Mouse (Mus musculus): ENCODE results near the gene Kcnj8. TPM values are rescaled to one million over a fixed set of nuclear protein-coding genes. Genes with fewer than 3 reads are reported as not detected.

The Kcnj8 gene
- 10 to 100 TPM; 16.2 to 25.0 (median 18.3) TPM for total RNA-seq (2022)

DNA sequence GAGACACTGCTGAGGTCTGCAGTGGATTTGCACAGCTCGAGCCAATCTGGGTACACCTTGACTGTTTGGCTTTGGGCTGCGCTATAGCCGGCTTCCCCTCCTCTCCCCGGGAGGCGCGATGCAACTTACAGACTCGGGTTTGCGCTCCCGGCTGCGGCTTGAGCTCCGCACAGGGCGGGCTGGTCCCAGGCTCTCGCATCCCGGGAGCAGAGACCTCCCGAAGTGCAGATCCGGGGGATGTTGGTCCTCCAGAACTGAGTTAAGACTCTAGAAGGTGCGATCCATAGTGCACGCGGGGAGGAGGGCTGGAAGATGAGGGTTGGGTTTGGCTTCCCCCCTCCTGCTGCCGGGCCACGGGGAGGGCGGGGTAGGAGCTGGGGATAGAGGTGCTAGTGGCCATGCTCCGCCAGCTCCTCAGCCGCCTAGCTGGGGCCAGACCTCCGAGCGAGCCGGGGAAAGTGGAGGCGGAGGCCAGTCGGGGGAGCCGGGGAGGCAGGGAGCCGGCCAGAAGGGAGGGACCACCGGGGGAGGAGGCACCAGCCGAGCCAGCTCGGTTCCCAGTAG is at the start of gene Kcnj8:
Gene Kcnj8 (minus strand): TSS at position 560 of the 564 bp plus-strand sequence.
- peak; percentile 78 for DNase-seq (ENCODE audit: low spot score)

DNA sequence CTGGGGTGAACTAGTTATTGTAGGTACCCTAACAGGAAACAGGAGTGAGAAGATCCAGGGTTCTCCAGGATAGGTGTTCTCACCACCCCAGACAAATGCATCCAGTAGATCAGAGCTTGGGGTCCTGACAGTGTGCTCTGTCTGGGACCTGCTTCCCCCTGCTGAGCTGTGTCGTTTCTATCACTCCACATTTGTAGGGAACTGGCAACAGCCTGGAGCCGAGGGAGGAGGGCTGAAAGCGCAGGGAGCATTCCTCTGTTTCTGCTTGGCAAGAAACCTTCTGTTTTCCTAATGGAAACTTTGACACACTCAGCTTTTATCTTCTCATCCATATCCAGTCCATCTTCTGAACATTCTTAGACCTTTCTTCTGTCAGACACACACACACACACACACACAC is 45.2 kb upstream of the Kcnj8 start:
- DNase-seq (ENCODE audit: low spot score), result peak; percentile 41

DNA sequence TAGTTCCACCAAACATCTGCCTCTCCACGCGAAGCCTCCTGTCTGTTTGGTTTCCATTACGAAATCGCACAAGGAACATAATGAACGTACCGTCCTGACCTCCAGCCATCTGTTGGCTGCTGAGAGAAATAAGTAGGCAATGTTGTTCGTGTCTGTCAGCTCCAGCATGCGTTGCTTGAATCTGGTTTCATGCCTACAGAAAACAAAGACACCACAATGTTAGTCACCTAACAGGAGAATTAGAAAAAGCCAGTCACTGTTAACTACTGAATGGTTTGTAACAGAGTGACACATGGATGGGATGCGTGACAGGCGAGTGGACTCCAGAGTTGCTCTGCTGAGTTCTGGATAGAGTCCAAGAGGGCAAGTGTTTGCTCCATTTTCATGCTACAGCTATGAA is 42.9 kb upstream of the Kcnj8 start:
- peak; percentile 59 for DNase-seq (ENCODE audit: low spot score)

DNA sequence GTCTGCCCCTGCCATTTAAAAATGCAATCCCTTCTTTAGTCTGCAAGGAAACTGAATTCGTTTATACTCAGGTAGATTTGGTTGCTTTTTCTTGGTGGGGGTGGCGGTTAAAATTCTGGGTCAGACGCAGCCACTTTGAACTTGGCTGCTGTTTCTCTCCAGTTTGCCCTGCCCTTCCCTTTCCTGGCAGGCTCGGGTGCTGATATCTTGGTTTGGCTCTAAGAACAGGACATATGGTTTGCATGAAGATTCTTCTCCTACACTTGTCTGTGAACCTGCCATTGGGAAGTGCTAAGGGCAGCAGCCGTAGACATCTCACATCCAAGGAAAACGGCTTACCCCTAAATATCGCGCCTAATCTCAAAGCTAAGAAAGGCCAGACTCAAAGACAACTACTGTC is 41.0 kb upstream of the Kcnj8 start:
- DNase-seq (ENCODE audit: low spot score), result peak; percentile 31

DNA sequence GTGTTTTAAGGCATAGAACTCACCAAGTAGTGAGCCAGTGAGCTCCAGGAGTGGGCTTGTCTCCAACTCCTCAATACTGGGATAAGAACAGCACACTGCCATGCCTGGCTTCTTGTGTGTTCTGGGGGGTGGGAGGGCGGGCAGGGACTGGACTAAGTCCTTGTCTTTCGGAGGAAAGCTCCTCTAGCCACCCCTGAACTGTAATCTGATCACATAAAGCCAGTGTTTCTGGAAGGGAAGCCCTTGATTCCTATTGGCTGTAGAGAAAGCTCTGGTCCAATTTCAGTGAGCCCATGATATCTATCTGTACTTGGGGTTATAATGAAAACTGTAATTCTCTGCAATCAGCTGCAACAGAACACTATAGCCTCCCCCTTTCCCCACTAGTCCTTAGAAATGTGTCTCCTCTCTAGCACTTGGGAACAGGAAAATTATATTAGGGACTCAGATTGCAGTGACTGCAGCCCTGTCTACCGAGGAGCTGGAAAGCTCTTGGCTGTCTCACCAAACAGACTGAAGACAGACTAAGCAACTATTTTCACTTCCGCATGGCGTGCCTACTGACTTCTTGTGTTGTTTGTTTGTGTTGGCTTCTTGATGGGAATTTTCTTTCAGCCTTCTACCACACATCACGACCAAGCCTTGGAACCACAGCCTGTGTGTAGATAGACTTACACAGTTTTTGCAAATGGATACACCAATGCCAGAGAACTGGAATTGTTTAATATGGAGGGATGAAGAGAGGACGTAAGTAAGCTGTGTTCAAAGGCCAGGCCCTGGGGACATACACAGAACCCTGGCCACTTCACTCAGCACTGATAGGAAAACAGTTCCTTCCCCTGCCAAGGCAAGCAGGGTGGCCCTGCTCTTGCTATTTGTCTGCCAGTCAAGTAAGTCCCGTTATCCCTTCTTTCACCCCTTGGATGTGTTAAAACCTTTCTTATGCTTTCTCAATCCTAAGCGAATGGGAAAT is 38.3 kb upstream of the Kcnj8 start:
- DNase-seq (ENCODE audit: low spot score), result peak; percentile 16

DNA sequence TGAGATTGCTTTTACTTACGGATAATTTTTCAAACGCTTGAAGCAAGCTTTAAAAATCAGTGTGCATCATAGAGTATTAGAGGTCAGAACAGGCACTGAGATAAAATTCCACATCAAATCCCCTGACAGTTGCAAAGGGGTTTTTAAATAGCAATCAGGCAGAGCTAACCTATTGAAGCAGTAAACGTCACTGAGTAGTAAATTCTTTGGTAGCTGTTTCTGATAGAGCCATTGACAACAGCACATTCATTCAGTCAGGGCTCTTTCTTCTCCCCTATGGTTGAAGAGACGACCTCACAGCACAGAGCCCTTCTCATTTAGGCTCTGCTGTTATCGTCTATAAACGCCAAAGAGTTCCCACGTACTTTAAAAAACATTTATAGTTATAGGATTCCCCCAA is 35.7 kb upstream of the Kcnj8 start:
- no peak for DNase-seq (ENCODE audit: low spot score)

DNA sequence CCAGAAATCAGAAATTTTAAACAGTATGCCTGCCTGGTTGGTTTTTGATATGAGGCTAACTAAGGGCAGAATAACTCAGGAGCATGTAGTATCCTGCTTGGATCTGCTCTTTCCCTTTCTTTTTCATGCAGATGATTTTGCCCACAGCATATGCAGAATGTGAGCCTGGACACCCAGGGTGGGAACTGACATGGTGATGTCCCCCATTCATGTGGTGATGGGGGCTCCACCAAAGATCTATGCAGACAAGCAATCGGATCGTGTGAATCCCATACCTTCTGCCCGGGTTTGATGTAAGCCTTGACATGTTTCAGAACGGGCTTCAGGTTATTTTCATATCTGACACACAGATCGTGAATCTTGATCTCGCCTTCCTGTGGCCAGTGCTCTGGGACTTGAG is 31.4 kb upstream of the Kcnj8 start:
- no peak for DNase-seq (ENCODE audit: low spot score)

DNA sequence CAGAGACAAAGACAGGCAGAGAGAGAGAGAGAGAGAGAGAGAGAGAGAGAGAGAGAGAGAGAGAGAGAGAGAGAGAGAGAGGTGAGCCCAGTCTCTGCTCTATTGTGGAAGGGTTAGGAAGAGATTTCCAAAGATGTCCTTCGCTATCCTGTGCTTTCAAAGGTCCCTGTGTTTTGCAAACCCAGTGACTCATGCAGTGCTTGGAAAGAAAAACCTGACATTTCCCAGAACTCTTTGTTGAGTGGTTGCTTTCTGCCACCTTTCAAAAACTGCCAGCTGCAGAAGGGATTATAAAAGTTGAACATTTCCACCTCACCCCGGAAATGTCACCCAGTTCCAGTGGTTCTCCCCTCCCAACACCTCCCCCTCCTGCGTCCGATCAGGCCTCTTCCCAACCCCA is 7.4 kb upstream of the Kcnj8 start:
- no peak for DNase-seq (ENCODE audit: low spot score)

DNA sequence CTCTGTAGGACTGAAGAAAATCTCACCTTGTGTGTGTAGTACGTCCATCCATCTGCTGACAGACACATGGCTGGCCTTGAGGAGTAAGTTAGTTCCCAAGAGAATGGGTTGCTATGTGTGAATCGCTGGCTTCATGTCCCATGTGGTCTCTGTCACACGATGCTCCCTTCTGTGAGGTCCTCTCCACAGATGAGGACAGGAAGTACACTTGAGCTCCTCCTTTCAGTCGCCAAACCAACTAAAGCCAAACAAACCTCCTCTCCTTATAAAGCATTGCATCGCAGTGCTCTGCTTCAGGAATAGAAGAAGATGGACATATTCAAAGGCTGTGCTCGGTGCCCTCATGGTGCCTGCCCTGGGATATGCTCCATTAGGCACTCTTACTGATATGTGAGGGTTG is 6.4 kb upstream of the Kcnj8 start:
- DNase-seq (ENCODE audit: low spot score), result no peak

DNA sequence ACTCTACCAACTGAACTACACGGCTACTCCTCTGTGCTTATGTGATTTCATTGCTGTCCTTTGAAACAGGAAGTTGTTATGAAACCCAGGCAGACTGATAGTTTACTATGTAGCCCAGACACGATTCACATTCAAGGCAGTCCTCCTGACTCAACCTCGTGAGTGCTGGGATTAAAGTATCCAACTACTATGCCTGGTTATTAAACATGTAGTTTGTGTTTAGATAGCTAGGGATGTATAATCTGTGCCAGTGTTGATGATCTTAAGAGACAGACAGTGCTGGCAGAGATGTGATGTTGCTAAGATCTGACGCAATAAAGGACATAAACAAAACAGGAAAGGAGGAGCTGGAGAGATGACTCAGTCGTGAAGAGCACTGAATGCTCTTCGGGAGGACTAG is 1.5 kb upstream of the Kcnj8 start:
- DNase-seq (ENCODE audit: low spot score), result no peak

DNA sequence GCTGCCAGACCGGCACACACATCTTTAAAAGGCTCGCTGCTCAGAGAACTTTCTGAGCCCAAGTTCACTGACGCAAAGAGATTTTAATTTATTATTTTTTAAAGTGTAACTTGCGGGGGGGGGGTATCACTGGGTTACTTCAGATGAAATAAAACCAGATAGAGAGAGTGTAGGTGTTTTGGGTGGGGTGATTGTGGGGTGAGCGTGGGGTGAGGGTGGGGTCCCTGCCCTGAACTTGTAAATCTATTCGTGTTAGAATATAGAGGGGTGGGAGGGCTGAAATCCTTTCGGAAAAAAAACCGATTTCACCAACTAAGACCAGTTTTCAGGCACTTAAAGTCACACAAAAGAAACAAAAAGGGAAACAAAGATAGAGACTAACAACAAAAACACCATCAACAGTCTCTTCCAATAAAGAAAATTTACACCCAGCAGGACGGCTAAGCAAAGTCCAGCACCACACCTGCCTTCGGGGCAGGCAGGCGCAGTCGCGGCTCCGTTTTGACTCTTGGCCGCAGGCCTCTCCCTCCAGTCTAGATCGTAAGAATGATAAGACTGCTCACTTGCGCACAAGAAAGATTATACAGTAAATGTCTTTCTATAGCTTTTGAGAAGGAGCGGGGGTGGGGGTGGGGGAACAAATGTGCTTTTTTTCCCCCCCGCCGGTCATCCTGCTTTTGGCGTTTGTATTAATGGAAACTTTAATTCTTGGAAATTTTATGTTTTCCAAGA is 381 bp upstream of the Kcnj8 start:
- DNase-seq (ENCODE audit: low spot score), result no peak

DNA sequence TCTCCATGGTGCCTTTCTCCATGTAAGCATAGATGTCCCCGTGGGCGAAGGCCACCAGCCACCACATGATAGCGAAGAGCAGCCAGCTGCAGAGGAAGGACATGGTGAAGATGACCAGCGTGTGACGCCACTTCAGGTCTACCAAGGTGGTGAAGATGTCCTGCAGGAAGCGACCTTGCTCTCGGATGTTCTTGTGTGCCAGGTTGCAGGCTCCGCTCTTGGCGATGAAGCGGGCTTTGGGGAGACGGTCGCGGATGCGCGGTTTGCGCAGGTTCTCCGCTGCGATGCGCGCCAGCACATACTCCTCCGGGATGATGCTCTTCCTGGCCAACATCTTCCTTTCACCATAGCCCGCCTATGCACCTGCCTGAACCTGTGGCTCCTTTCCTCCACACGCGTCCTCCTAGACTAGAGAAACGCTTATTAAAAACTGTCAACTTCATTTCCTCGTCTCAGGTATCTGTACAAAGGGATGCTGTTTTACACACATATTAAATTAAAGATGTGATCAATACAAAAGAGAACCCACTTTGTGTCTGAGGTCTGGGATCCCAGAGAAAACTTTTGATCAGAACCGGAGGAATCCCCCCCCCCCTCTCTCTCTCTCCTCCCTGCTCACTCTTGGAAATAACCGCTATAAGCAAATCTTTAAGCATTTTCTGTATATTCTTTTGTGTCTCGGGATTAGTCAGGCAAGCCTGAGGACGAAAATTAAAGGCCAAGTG is 1.2 kb downstream of the Kcnj8 start:
- DNase-seq (ENCODE audit: low spot score), result no peak

DNA sequence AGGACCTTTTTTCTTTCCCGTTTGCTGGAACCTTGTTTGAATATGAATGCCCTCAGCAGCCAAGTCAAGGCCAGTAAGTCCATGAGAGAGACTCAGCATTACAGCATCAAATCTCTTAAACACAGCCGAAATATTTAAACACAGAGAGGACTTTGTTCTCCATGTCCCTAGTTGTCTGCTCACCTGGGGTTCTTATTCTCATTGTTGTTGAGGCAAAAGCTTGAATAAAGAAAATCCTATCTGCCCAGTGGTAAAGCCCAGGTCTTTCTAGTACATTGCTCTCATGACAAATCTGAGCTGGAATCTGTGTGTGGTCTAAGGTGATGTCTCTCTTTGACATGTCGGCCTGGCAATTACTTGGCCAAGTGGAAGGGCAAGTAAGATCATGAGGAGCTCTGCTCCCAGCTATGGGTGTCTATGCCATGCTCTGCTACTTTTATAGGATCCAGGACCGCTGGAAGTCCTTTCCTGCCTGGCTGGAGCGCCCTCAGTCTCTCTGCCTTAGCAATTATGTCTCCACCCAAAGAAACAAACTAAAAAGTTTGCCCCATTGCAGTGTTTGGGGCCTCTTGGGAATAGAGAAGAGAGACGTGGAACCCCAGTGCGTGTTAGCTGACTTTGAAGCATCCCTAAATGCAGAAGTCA is 2.6 kb downstream of the Kcnj8 start:
- DNase-seq (ENCODE audit: low spot score), result no peak

DNA sequence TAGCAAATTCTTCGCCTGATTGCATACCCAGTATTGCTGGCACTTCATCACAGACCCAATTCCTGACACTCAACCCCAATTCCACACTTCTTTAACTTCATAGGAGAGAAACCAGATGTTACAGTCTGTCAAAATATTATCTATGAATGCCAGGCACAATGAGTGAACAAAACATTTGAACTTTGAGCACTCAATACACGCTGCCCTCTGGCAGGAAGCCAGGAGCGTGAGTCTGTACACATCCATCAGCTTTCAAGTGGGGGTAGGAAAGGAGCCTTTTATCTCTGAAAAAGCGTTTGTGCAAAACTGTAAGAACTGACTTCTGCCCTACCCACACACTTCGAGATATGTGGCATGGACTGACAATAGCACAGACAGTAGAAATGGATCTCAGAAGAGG is 4.0 kb downstream of the Kcnj8 start:
- DNase-seq (ENCODE audit: low spot score), result no peak

DNA sequence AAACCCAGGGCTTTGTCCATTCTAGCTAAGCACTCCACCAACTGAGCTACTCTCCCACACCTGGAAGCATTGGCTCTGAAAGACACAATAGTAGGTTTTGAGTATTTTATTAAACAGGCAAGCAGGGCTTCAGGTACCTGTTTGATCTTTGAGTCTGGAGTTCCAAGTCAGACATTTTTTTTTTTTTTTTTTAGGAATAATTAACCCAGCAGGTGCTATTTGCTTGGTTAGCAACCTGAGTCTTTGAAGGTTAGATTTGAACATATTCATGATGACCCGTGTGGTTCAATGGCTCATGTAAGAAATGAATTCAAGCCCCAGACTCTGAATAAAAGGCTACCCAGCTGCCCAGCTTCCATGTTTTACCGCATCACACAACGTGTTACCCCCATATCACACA is 6.7 kb downstream of the Kcnj8 start:
- no peak for DNase-seq (ENCODE audit: low spot score)

DNA sequence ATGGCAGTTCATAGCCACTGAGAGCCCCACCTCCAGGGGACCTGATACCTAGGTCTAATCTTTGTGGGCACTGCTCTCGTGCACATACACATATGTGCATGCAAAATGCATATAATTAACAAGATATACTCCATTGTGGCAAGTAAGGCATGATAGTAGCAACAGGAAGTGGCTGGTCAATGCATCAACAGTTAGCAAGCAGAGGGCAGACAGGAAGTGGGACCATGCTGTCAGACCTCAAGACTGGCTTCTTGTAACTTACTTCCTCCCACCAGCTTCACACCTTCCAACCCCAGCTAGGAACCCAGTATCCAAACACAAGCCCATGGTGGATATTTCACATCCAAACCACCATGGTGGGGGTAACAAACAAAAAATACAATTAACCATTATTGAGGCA is 10.3 kb downstream of the Kcnj8 start:
- DNase-seq (ENCODE audit: low spot score), result no peak

DNA sequence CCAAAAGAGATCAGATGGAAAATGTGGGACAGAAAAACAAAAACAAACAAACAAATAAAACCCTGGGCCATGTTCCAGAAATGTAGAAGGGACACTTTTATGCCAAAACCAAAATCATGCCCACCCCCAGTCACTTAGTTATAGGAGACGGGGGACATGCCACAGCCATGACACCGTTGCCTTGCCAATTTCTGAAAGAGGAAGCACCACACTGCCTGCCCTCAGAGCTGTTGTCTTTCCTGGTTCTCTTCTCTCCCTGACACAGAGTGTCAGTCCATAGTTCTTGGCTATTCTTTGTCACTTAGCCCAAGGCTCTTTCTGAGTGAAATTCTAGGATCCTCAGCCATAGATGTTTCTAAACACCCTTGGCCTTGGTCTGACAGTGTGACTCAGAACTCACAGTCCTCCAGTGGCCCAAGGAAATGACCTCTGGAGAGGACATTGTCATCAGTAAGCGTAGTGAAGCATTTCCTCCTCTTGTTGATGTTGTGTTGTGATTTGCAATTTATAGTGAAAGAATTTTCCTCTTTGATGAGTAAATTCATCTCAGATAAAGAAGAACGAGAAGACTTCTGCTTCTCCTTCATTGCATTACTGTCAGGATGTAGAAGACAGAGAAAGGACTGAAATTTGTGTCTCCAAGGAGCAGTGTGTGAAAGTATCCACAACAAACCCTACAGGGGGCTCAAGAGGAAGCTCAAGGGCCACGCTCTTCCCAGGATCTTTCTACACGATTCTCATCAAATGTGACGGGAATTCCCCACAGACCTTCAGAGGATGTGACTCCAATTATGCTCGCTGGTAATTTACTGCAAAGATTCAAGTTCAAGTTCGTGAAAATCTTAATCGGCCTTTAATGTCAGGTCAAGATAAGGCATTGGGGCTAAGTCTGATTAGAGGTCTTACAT is 12.4 kb downstream of the Kcnj8 start:
- no peak for DNase-seq (ENCODE audit: low spot score)

DNA sequence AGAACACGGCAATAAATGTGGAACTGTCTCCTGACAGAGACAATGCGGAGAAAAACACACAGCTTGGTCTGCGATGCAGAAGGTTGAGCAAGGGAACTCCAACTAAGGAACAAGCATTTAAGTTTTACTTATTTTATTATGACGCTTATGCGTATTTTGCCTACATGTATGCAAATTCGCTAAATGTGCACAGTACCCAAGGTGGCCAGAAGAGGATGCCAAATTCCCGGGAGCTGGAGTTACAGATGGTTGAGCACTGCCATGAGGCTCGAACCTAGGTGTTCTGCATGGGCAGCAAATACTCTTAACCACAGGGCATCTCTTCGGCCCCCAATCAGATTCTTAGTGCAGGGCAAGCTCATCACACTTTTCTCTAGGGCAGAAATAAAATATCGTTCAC is 13.3 kb downstream of the Kcnj8 start:
- DNase-seq (ENCODE audit: low spot score), result no peak

DNA sequence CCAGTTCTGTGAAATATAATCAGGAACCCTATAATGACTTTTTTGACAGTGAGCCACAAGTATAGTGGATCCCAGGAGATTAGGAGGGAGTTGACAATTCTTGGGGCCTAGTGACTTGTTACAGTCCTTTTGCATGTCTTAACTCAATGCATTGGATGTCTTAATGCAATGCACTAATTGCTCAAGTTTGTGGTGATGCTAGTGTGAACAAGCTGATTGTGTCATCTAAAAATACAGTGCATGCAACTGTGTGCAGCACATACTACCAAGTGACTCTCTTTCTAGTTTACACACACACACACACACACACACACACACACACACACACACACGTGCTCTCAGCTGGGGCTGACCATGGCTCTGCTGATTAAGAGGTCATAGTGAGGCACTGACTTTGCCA is 15.4 kb downstream of the Kcnj8 start:
- no peak for DNase-seq (ENCODE audit: low spot score)

DNA sequence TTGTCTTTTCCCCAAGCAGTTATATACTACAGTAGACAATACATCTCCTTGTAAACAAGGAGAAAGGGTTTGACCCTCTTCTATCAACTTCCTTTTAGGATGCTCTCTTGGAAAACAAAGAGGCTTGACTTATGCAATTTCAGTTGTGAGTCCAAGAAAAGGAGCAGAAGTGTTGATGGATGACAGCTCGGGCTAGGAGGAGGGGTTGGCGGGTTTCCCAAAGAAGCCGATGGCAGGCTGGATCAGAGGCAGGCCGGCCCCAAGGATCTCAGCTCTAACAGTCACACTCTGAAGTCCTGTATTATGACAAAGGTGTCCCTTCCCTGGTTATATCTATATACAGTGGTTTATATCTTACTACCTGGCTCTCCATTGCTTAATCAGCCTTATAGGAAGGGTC is 19.9 kb downstream of the Kcnj8 start:
- no peak for DNase-seq (ENCODE audit: low spot score)

Measured in heart, adult 8-10 months (tissue).